Mouse (Mus musculus): Measurements from ENCODE around the gene Smox.

The Smox gene

DNA sequence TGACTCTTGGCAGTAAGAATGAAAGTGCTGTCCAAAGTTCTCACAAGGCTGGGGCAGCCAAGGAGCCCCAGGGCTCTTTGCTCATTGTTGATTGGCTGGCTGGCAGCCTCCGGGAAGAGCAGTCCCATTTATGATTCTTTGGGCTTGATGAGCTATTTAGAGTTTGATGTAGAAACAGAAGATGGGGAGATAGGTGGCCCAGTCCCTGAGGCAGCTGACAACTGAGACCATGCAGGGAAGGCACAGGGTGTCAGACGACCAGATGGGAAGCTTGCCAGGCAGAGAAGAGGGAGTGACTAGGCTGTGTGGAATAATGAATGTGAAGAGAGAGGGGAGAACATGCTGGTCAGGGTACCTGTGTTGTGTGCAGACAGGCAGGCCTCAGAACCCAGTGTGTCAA, 22.2 kb downstream of the Smox start:
- no peak for DNase-seq (ENCODE audit: low read depth, low spot score)

DNA sequence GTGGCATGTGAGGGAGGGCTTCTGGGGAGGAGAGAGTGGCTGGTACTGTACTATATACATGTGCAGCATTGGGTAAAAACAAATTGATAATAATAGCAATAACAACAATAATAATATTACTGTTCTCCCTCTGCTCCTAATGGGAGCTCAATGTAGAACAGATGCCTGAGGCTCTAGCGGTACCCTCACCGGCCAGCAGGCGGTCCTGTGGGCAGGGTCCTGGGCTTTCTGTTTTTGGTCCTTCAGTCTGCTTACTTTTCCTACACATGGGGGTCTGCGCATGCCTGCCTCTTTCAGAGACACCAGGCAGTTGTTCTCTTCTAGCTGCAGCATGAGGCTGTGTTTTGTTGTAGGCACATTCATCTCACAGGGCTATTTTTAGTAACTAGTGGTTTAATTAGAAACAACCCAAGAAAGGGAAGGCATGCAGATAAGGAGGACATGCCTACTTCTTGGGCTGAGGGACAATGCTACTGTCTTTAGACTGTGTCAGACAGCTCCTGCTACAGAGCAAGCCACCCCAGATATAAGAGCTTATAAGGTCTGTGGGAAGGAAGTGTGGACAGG, 22.8 kb downstream of the Smox start:
- DNase-seq (ENCODE audit: low read depth, low spot score), result no peak

GRCm38 (mm10) chr2:131517550-131517949, 26.3 kb downstream of the Smox start:
- no peak for DNase-seq (ENCODE audit: low read depth, low spot score)

DNA sequence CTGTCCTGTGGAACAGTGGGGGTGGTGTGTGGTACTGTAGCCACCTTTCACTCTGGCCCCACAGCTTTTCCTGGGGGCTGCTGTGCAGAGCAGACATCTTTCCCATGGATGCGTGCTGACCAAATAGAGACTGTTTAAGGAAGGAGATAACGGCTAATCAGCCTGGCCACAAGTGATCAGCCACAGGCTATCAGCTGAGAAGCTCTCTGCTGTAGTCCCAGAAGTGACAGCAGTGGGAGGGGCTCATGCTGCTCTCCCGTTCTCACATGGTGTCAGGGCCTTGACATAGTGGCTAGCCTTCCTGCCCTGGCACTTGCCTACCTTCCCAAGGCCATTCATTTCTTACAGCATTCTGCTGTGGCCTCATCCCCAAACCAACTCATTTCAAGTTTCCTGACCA, 27.5 kb downstream of the Smox start:
- no peak for DNase-seq (ENCODE audit: low read depth, low spot score)

DNA sequence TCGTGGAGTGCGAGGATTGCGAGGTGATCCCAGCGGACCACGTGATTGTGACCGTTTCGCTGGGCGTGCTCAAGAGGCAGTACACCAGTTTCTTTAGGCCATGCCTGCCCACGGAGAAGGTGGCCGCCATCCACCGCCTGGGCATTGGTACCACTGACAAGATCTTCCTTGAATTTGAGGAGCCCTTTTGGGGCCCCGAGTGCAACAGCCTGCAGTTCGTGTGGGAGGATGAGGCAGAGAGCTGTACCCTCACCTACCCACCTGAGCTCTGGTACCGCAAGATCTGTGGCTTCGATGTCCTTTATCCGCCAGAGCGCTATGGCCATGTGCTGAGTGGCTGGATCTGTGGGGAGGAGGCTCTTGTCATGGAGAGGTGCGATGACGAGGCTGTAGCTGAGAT, 29.4 kb downstream of the Smox start:
- no peak for DNase-seq (ENCODE audit: low read depth, low spot score)

- peak; percentile 52 for DNase-seq (ENCODE audit: low read depth, low spot score)
These were observed 35.8 kb downstream of the Smox start for GRCm38 (mm10) chr2:131527061-131527460.

DNA sequence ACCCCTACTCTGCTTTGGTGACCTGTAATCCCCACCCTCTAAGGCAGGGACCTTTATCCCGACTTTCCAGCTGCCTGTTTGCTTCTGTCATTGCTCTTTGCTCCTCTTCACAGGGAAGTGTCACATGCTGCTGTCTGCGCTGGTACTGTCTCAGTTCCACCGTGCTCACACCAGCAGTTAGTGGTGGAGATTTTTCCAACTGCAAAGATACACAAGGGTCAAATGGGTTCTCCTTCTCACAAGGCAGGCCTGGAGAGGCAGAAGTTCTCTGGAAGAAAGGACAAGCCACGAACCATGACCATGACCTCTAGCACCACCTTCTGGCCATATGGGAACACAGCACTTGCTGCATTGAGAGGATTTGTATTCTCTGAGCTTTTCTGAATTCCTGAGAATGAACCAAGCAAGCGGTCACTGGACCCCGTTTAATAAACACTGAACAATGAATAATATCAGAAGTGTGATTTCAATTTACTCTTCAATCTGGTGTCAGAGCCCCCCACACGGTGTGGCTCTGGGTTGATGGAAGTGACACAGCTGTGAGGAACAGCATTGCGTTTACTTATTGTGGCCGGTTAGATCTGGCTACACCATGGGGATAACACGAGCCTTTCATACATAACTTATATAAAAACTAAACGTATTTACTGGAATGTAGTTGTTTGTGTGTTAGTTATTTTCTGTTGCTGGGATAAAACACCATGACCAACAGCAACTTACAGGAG, 38.8 kb downstream of the Smox start:
- peak; percentile 66 for DNase-seq (ENCODE audit: low read depth, low spot score)

- DNase-seq (ENCODE audit: low read depth, low spot score), result no peak
These were observed 39.3 kb downstream of the Smox start for GRCm38 (mm10) chr2:131530623-131531008.

GRCm38 (mm10) chr2:131531271-131531670, 40.0 kb downstream of the Smox start:
- no peak for DNase-seq (ENCODE audit: low read depth, low spot score)

GRCm38 (mm10) chr2:131535168-131535567, 43.9 kb downstream of the Smox start:
- no peak for DNase-seq (ENCODE audit: low read depth, low spot score)

- DNase-seq (ENCODE audit: low read depth, low spot score), result no peak
These were observed 47.0 kb downstream of the Smox start for GRCm38 (mm10) chr2:131538341-131538740.

GRCm38 (mm10) chr2:131539780-131540179, 48.5 kb downstream of the Smox start:
- DNase-seq (ENCODE audit: low read depth, low spot score), result no peak

GRCm38 (mm10) chr2:131541686-131542085, 50.4 kb downstream of the Smox start:
- DNase-seq (ENCODE audit: low read depth, low spot score), result no peak

- no peak for DNase-seq (ENCODE audit: low read depth, low spot score)
These were observed 51.2 kb downstream of the Smox start for GRCm38 (mm10) chr2:131542531-131542930.

DNA sequence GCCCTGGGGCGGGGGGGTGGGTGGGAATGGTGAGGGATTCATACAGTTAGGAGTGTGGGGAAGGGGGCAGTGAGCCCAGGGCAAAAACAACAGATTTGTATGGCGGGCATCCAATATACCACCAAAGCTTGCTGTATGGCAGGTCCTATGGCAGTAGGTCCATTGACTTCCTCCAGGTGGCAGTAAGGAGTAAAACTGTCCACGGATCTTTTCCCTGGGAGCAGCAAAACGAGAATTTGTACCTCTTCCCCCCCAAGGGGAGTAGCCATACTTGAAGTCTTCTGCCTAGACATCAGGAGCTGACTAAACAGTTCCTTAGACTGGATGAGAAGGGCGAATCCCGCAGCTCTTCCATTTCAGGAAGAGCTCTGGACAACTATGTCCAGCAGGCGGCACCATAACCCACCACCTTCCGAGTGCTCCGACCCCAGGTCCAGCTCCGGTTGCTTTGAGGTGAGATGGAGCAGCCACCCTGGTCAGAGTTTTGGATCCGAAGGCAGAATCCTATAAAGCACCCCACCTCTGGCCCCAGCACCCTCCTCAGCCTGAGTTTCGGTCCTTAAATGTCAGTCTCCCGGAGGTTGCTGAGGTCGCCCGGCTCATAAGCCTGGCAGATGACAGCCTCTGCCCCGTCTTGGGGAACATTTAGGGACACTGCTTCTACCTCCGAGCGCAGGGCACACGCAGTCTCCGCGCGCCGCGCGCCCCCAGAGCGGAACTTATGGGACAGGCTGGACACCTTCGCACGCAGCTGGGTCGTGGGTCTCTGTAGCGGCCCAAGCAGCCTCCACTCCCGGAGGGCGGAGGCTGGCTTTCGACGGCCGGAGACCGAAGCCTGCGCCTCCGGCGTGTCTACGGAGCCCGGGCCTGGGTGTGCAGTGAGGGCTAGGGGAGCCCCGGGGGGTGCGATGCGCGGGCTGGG, 54.4 kb downstream of the Smox start:
- no peak for DNase-seq (ENCODE audit: low read depth, low spot score)

- no peak for DNase-seq (ENCODE audit: low read depth, low spot score)
These were observed 55.0 kb downstream of the Smox start for GRCm38 (mm10) chr2:131546308-131546700.

GRCm38 (mm10) chr2:131546745-131547408, 55.6 kb downstream of the Smox start:
- no peak for DNase-seq (ENCODE audit: low read depth, low spot score)

GRCm38 (mm10) chr2:131548330-131548729, 57.0 kb downstream of the Smox start:
- DNase-seq (ENCODE audit: low read depth, low spot score), result no peak

DNA sequence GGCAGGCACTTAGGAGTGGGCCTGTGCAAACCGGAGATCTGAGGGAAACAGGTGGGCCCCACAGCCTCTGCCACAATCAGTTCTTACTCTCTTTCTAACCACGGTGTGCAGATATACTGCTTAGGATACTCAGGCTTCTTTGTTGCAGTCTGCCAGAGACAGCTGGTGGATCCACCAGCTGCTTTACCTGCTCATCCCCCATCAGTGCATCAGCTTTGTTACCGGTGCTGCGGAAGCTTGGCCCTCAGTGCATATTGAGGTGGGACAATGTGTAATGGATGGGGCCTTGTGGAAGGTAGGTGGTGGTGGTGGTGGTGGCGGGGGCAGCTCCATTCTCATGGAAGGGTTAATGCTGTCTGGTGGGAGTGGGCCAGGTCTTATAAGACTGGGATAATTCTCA, 57.8 kb downstream of the Smox start:
- DNase-seq (ENCODE audit: low read depth, low spot score), result no peak

DNA sequence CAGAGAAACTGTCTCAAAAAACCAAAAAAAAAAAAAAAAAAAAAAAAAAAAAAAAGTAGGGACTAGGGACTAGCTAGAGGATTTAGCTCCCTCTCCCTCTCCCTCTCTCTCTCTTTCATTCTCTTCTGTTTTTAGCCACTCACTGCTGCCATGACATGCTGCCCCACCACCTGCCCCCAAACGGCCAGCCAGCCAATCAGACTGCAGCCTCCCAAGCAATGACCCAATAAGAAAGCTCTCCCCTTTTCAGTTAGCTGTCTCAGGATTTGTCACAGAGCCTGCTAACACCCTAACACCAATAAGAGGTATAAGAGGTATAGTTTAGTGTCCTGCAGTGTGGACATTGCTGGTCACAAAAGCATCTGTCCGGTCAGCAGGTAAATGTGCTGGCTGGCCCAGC, 59.2 kb downstream of the Smox start:
- DNase-seq (ENCODE audit: low read depth, low spot score), result no peak

DNA sequence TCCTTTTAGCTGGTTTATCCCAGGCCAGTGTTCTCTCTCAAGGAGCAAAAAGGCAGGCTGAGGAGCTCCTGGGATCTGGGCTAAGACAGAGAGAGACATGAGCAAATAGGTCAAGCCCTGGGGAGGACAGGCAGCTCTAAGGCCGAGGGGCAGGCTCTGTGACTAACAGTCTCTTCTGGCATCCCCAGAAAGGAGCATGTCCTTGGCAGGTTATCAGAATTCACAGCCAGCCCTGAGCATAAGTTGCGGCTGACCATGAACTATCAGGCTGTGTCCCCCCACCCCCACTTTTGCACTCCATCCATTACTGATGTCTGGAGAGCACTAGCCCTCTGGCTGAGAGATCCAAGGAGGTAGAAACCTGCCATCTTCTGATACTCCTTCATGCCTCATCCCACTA, 59.6 kb downstream of the Smox start:
- DNase-seq (ENCODE audit: low read depth, low spot score), result no peak
